Mouse (Mus musculus): Measurements from ENCODE around the gene Ap1s3. TPM values are rescaled to one million over a fixed set of nuclear protein-coding genes. Genes with fewer than 3 reads are reported as not detected.
"Not testable (repeated sequence)": the region's sequence is repeated elsewhere in the genome, so short reads cannot be mapped to it uniquely, and the experiment has no call there.

Ap1s3 gene
- polyA plus RNA-seq, 1 experiment from 2014 or later: 0.13 TPM

DNA sequence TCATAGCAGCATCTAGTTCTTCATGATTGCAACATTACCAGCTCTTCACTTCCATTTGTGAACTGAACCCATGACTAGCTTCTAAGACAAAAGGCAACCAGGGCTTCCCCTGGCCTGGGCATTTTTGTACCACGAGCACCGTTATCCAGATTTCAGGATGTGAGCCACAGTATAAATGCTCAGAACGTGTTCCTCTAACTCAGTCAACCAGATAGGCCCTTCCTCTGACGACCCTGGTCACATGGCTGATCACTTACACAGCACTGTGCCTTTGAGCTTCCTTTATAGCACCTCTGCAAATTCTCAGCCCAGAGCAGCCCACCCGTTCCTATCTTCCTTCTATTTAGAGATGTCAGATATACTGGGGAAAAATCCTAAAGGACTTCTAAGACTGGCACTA is 42.0 kb downstream of the Ap1s3 start:
- no peak for DNase-seq (ENCODE audit: low spot score)
- H3K4me2 ChIP-seq (ENCODE audit: low read length): no peak overlapping the region
- H3K27ac ChIP-seq (ENCODE audit: low read depth, low read length): no peak overlapping the region
- H3K9ac ChIP-seq (ENCODE audit: low read length): no peak overlapping the region
- H3K9me3 ChIP-seq (replicated peaks; ENCODE audit: control insufficient read depth, low read length): no peaks in the 10 kb centered on the region
- H3K27me3 ChIP-seq (replicated peaks; ENCODE audit: control insufficient read depth, insufficient read depth, low read length): no peaks in the 10 kb centered on the region
- ATAC-seq: no peak
- 83% methylated on average over 5 of the region's 5 CpGs for WGBS
- H3K36me3 ChIP-seq (ENCODE audit: control insufficient read depth, insufficient read depth, low read length): no peaks in the 10 kb centered on the region
- no peaks in the 10 kb centered on the region for H3K4me1 ChIP-seq (ENCODE audit: control insufficient read depth, insufficient read depth, low read length)
- H3K4me3 ChIP-seq (ENCODE audit: low read depth, low read length): no peak overlapping the region

DNA sequence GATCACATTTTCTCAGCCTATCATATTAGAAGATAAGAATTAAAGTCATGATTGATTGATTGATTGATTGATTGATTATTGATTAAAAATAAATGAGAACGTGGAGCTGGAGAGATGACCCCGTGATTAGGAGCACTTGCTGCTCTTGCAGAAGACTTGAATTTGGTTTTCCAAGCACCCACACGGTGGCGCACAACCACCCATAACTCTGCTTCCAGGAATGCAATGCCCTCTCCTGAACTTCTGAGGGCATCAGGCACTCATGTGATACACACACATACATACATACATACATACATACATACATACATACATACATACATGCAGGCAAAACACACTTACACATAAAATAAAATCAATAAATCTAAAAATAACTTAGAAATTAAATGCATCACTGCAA is 45.6 kb downstream of the Ap1s3 start:
- H3K4me1 ChIP-seq (ENCODE audit: control insufficient read depth, insufficient read depth, low read length): no peaks in the 10 kb centered on the region

DNA sequence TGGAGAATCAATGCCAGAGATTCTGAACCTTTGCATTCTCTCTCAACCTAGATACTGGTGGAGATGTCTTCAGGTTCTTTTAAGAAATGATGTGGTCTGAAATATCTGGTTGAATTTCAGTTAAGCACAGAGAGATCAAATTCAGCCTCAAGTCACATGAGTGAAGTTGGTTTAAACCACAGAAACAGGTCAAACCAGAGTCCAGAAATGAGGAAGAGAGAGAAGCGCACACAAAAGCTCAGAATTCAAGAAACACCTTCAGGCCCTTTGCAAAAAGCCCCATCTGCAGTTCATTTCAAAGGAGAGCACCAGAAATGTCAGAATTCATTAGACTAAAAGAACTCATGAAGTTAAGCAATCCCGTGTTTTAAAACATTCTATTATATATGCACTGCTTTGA is 52.3 kb downstream of the Ap1s3 start:
- ATAC-seq (no peak), DNase-seq (ENCODE audit: low spot score) (no peak)
- H3K4me3 ChIP-seq (ENCODE audit: low read depth, low read length): no peak overlapping the region
- WGBS: 98% methylated on average over 2 of the region's 2 CpGs
- H3K4me2 ChIP-seq (ENCODE audit: low read length): no peak overlapping the region
- no peak overlapping the region for H3K9ac ChIP-seq (ENCODE audit: low read length)
- no peaks in the 10 kb centered on the region for H3K4me1 ChIP-seq (ENCODE audit: control insufficient read depth, insufficient read depth, low read length)
- H3K27me3 ChIP-seq (replicated peaks; ENCODE audit: control insufficient read depth, insufficient read depth, low read length): no peaks in the 10 kb centered on the region
- H3K27ac ChIP-seq (ENCODE audit: low read depth, low read length): no peak overlapping the region
- no peaks in the 10 kb centered on the region for H3K36me3 ChIP-seq (ENCODE audit: control insufficient read depth, insufficient read depth, low read length)
- H3K9me3 ChIP-seq (replicated peaks; ENCODE audit: control insufficient read depth, low read length): peaks cover 5% of the 10 kb centered on the region; the same call in 1 of the 2 replicates

More for the DNA sequence above, 45.6 kb downstream of the Ap1s3 start:
- no peak overlapping the region for H3K4me3 ChIP-seq (ENCODE audit: low read depth, low read length)
- H3K27me3 ChIP-seq (replicated peaks; ENCODE audit: control insufficient read depth, insufficient read depth, low read length): no peaks in the 10 kb centered on the region
- no peaks in the 10 kb centered on the region for H3K36me3 ChIP-seq (ENCODE audit: control insufficient read depth, insufficient read depth, low read length)
- no peak for DNase-seq (ENCODE audit: low spot score)
- no peak overlapping the region for H3K4me2 ChIP-seq (ENCODE audit: low read length)
- no peak for ATAC-seq
- no peaks in the 10 kb centered on the region for H3K9me3 ChIP-seq (replicated peaks; ENCODE audit: control insufficient read depth, low read length)
- H3K27ac ChIP-seq (ENCODE audit: low read depth, low read length): no peak overlapping the region
- 56% methylated on average over 4 of the region's 4 CpGs for WGBS
- no peak overlapping the region for H3K9ac ChIP-seq (ENCODE audit: low read length)

DNA sequence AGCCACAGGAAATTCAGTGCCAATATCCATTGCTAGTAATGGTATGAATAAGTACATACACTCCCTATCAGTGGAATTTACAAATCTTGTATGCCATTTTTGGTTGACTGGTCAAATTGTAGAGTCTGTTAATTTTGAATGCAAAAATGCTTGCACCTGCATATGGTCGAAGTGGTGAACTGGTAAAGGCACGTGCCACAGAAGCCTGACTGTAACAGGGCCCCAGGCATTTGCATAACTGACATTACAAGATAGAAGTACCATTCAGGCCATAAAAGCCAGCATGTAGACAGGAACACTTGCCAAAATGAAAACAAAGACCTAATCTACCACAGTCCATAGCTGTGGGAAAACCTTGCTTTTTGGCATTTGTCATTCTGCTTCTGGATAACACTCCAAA is 55.3 kb downstream of the Ap1s3 start:
- Histone ChIP-seq H3K9me3 (replicated peaks; ENCODE audit: control insufficient read depth, low read length) (peaks cover 7% of the 10 kb centered on the region; the same call in 1 of the 2 replicates), H3K4me2 (ENCODE audit: low read length) (no peak overlapping the region), H3K36me3 (ENCODE audit: control insufficient read depth, insufficient read depth, low read length) (no peaks in the 10 kb centered on the region), H3K4me3 (ENCODE audit: low read depth, low read length) (no peak overlapping the region), H3K27ac (ENCODE audit: low read depth, low read length) (no peak overlapping the region), H3K9ac (ENCODE audit: low read length) (no peak overlapping the region), H3K27me3 (replicated peaks; ENCODE audit: control insufficient read depth, insufficient read depth, low read length) (no peaks in the 10 kb centered on the region), H3K4me1 (ENCODE audit: control insufficient read depth, insufficient read depth, low read length) (no peaks in the 10 kb centered on the region)
- DNase-seq (ENCODE audit: low spot score): peak; percentile 8
- 51% methylated on average over 2 of the region's 2 CpGs for WGBS
- no peak for ATAC-seq

DNA sequence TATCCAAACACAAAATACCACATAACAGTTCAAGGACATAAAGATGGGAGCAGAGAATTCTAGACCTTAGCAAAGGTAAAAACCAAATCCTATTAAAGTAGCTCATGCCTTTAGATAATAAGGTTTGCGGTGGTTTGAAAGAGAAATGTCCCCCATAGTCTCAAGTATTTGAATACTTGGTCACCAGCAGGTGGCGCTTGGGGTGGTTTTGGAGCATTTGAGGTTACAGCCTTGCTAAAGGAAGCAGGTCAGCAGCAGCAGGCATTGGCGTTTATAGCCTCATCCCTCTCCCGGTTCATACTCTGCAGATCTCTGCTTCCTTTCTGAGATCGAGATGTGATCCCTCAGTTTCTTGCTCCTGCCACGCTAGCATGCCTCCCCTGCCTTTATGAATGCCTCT is 57.3 kb downstream of the Ap1s3 start:
- H3K9me3 ChIP-seq (replicated peaks; ENCODE audit: control insufficient read depth, low read length): peaks cover 7% of the 10 kb centered on the region; the same call in 1 of the 2 replicates
- H3K9ac ChIP-seq (ENCODE audit: low read length): no peak overlapping the region
- DNase-seq (ENCODE audit: low spot score) (no peak), ATAC-seq (no peak)
- no peaks in the 10 kb centered on the region for H3K27me3 ChIP-seq (replicated peaks; ENCODE audit: control insufficient read depth, insufficient read depth, low read length)
- no peak overlapping the region for H3K27ac ChIP-seq (ENCODE audit: low read depth, low read length)
- 93% methylated on average over 6 of the region's 6 CpGs for WGBS
- no peak overlapping the region for H3K4me3 ChIP-seq (ENCODE audit: low read depth, low read length)
- no peaks in the 10 kb centered on the region for H3K36me3 ChIP-seq (ENCODE audit: control insufficient read depth, insufficient read depth, low read length)
- no peaks in the 10 kb centered on the region for H3K4me1 ChIP-seq (ENCODE audit: control insufficient read depth, insufficient read depth, low read length)
- no peak overlapping the region for H3K4me2 ChIP-seq (ENCODE audit: low read length)

DNA sequence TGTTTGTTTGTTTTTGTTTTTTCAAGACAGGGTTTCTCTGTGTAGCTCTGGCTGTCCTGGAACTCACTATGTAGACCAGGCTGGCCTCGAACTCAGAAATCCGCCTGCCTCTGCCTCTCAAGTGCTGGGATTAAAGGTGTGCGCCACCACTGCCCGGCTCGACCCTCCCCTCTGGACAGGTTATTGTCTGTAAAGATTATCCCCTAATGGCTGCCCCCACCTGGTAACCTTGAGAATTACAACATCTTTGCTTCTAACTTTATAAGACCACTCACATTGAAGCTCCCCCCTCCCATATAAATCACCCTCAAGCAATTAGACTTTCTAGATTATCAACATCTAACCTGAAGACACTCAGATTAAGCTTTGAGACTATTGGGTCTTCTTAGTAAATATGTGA is 60.5 kb downstream of the Ap1s3 start:
- H3K4me1 ChIP-seq (ENCODE audit: control insufficient read depth, insufficient read depth, low read length); H3K36me3 ChIP-seq (ENCODE audit: control insufficient read depth, insufficient read depth, low read length); ATAC-seq; H3K9me3 ChIP-seq (replicated peaks; ENCODE audit: control insufficient read depth, low read length); H3K9ac ChIP-seq (ENCODE audit: low read length); H3K4me2 ChIP-seq (ENCODE audit: low read length); H3K4me3 ChIP-seq (ENCODE audit: low read depth, low read length); H3K27ac ChIP-seq (ENCODE audit: low read depth, low read length); DNase-seq (ENCODE audit: low spot score); H3K27me3 ChIP-seq (replicated peaks; ENCODE audit: control insufficient read depth, insufficient read depth, low read length): not testable (repeated sequence)
- 97% methylated on average over 5 of the region's 5 CpGs for WGBS

DNA sequence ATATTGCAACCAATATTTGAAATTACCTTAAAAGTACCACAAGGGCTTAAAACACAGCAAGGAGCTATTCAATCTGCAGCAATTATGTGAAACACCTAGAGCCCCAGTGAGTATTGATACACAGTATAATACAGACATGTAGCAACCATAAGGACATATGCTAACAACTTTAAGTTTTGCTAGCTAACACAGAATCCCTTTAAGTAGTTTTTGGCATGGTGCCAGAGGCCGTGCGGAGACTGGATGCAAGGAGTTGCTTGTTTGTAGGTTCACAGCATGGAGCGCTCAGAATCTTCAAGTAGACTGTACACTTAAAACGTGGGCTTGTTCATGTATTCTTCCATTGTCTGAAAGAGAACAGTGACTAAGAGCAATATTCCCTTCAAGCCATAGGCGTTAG is 62.9 kb downstream of the Ap1s3 start:
- WGBS: 11% methylated on average over 5 of the region's 5 CpGs
- H3K9ac ChIP-seq (ENCODE audit: low read length); H3K4me2 ChIP-seq (ENCODE audit: low read length); H3K4me3 ChIP-seq (ENCODE audit: low read depth, low read length); H3K27ac ChIP-seq (ENCODE audit: low read depth, low read length); H3K9me3 ChIP-seq (replicated peaks; ENCODE audit: control insufficient read depth, low read length); H3K36me3 ChIP-seq (ENCODE audit: control insufficient read depth, insufficient read depth, low read length); H3K4me1 ChIP-seq (ENCODE audit: control insufficient read depth, insufficient read depth, low read length); H3K27me3 ChIP-seq (replicated peaks; ENCODE audit: control insufficient read depth, insufficient read depth, low read length): not testable (repeated sequence)
- DNase-seq (ENCODE audit: low spot score): peak; percentile 65
- peak; percentile 26; the same call in 1 of the 2 replicates for ATAC-seq

DNA sequence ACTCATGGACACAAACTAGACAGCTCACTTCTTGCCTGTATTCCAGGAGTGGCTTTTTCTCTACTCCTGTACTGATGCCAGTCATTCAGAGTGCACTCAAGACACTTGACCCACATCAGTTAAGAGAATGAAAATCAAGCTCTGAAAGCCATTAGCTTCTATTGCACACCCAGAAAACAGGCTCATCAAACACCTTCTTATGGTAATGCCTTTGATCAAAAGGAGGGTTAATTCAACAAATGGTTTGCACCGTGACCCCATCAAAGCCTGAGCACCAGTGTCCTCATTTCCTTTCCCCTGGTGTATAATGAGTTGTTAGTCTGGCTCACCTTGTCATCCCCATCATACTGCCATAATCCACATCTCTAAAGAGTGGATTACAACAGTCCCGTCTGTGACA is 69.3 kb downstream of the Ap1s3 start:
- Histone ChIP-seq H3K4me2 (ENCODE audit: low read length) (no peak overlapping the region), H3K9ac (ENCODE audit: low read length) (no peak overlapping the region), H3K4me1 (ENCODE audit: control insufficient read depth, insufficient read depth, low read length) (no peaks in the 10 kb centered on the region; the same call in 1 of the 2 replicates), H3K36me3 (ENCODE audit: control insufficient read depth, insufficient read depth, low read length) (no peaks in the 10 kb centered on the region), H3K9me3 (replicated peaks; ENCODE audit: control insufficient read depth, low read length) (no peaks in the 10 kb centered on the region), H3K27ac (ENCODE audit: low read depth, low read length) (no peak overlapping the region), H3K4me3 (ENCODE audit: low read depth, low read length) (no peak overlapping the region), H3K27me3 (replicated peaks; ENCODE audit: control insufficient read depth, insufficient read depth, low read length) (no peaks in the 10 kb centered on the region)
- DNase-seq (ENCODE audit: low spot score) (peak; percentile 3), ATAC-seq (no peak)
- WGBS: 59% methylated on average over 2 of the region's 2 CpGs

DNA sequence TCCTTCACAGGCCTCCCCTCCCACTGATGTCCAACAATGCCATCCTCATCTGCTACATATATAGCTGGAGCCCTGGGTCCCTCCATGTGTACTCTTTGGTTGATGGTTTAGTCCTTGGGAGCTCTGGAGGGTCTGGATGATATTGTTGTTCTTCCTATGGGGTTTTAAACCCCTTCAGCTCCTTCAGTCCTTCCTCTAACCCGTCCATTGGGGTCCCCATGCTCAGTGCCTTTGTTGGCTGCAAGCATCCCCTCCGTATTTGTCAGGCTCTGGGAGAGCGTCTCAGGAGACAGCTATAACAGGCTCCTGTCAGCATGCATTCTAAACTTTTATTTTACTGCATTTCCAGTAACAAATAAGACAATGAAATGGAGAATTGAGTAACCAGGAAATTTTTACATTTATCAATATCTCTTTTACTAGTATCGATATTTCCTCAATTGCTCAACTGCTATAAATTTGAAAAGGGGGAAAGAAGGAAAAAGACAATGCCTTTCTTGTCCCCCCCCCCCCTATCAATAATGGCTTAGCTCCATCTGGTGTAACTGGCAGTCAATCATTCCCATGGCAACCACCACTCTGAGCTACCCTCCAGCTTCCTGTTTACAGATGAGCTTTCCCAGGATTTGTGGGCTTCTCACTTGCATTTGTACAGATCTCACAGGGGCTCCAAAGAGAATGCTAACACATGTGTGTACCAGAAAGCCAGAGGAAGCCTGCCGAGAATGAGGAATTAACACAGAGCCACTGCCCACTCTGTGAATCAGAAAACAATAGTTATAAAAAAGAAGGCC is 73.2 kb downstream of the Ap1s3 start:
- Histone ChIP-seq H3K4me2 (ENCODE audit: low read length) (no peak overlapping the region), H3K27ac (ENCODE audit: low read depth, low read length) (peak overlapping the region; percentile 15; the same call in 1 of the 2 replicates), H3K4me3 (ENCODE audit: low read depth, low read length) (no peak overlapping the region), H3K4me1 (ENCODE audit: control insufficient read depth, insufficient read depth, low read length) (no peaks in the 10 kb centered on the region; the same call in 1 of the 2 replicates), H3K27me3 (replicated peaks; ENCODE audit: control insufficient read depth, insufficient read depth, low read length) (no peaks in the 10 kb centered on the region), H3K9me3 (replicated peaks; ENCODE audit: control insufficient read depth, low read length) (no peaks in the 10 kb centered on the region), H3K36me3 (ENCODE audit: control insufficient read depth, insufficient read depth, low read length) (no peaks in the 10 kb centered on the region), H3K9ac (ENCODE audit: low read length) (no peak overlapping the region)
- ATAC-seq (peak; percentile 88), DNase-seq (ENCODE audit: low spot score) (peak; percentile 71)
- WGBS: 52% methylated on average over 5 of the region's 5 CpGs
